Mouse (Mus musculus): Measurements from ENCODE around the gene Defa35. TPM values are rescaled to one million over a fixed set of nuclear protein-coding genes. Genes with fewer than 3 reads are reported as not detected.

The Defa35 gene
- not detected for polyA plus RNA-seq (2014; fragmentation: Illumina TruSeq; extraction: RNeasy Lipid Tissue Mini Kit (QIAGEN cat#74804); ENCODE audit: low read depth, low replicate concordance)

DNA sequence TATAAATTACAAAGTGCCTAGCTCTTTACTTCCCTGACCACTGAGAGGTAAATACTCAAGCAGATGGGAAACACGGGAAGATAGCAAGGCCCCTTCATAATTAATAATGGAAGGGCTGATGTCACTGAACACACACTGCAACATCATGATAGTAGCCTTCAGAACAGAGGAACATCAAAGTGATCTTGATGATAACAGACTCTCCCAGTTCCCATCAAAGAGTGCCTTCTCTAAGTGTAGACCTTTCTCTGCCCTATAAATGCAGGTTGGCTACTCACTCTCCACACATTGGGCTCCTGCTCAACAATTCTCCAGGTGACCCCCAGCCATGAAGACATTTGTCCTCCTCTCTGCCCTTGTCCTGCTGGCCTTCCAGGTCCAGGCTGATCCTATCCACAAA lies at the start of gene Defa35:
Gene Defa35, plus strand, starts transcription at position 301 of the 400 bp plus-strand sequence.

DNA sequence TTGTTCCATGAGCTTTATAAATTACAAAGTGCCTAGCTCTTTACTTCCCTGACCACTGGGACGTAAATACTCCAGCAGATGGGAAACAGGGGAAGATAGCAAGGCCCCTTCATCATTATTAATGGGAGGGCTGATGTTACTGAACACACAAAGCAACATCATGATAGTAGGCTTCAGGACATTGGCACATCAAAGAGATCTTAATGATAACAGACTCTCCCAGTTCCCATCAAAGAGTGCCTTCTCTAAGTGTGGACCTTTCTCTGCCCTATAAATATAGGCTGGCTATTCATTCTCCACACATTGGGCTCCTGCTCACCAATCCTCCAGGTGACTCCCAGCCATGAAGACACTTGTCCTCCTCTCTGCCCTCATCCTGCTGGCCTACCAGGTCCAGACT lies 39.6 kb upstream of the Defa35 start, which contains the start of gene Defa21:
Gene Defa21, plus strand, starts transcription at position 301 of the 400 bp plus-strand sequence.

DNA sequence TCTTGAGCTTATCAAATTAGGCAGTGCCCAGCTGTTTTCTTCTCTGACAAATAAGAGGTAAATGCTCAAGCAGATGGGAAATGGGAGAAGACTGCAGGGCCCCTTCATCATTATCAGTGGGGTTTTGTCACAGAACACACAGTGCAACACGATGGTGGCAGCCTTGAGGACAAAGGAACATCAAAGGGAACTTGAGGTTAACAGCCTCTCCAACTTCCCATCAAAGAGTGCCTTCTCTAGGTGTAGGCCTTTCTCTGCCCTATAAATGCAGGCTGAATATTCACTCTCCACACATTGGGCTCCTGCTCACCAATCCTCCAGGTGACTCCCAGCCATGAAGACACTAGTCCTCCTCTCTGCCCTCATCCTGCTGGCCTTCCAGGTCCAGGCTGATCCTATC lies 10.1 kb upstream of the Defa35 start, which contains the start of gene Defa23:
Gene Defa23, plus strand, starts transcription at position 301 of the 400 bp plus-strand sequence.

DNA sequence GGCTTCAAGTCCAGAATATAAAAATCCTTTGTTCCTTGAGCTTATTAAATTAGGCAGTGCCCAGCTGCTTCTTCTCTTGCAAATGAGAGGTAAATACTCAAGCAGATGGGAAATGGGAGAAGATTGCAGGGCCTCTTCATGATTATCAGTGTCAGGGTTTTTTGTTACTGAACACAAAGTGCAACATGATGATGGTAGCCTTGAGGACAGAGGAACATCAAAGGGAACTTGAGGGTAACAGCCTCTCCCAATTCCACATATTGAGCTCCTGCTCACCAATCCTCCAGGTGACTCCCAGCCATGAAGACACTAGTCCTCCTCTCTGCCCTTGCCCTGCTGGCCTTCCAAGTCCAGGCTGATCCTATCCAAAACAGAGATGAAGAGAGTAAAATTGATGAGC lies 19.3 kb downstream of the Defa35 start, which contains the start of gene Defa25:
Gene Defa25, plus strand, starts transcription at position 301 of the 400 bp plus-strand sequence.

DNA sequence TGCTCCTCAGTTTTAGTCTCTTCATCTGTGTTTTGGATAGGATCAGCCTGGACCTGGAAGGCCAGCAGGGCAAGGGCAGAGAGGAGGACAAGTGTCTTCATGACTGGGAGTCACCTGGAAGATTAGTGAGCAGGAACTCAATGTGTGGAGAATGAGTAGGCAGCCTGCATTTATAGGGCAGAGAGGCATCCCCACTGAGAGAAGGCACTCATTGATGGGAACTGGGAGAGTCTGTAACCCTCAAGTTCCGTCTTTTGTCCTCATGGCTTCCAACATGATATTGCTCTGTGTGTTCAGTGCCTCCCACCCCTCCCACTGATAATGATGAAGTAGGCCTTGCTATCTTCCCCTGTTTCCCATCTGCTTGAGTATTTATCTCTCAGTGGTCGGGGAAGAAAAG lies 31.1 kb downstream of the Defa35 start, which contains the start of gene Gm14851:
Gene Gm14851, minus strand, starts transcription at position 101 of the 400 bp plus-strand sequence.

Other genes starting within 250 kb of the Defa35 start
- not detected for gene Defb33, start 172.4 kb upstream of the Defa35 start, polyA plus RNA-seq (2014; fragmentation: Illumina TruSeq; extraction: RNeasy Lipid Tissue Mini Kit (QIAGEN cat#74804); ENCODE audit: low read depth, low replicate concordance)
- not detected for gene Gm15056, start 162.4 kb upstream of the Defa35 start, polyA plus RNA-seq (2014; fragmentation: Illumina TruSeq; extraction: RNeasy Lipid Tissue Mini Kit (QIAGEN cat#74804); ENCODE audit: low read depth, low replicate concordance)
- not detected for gene Gm6040, start 143.0 kb upstream of the Defa35 start, polyA plus RNA-seq (2014; fragmentation: Illumina TruSeq; extraction: RNeasy Lipid Tissue Mini Kit (QIAGEN cat#74804); ENCODE audit: low read depth, low replicate concordance)
- gene AY761185, start 120.3 kb upstream of the Defa35 start, polyA plus RNA-seq (2014; fragmentation: Illumina TruSeq; extraction: RNeasy Lipid Tissue Mini Kit (QIAGEN cat#74804); ENCODE audit: low read depth, low replicate concordance): not detected
- gene Defa21, start 39.5 kb upstream of the Defa35 start, polyA plus RNA-seq (2014; fragmentation: Illumina TruSeq; extraction: RNeasy Lipid Tissue Mini Kit (QIAGEN cat#74804); ENCODE audit: low read depth, low replicate concordance): not detected
- gene Defa23, start 10.0 kb upstream of the Defa35 start, polyA plus RNA-seq (2014; fragmentation: Illumina TruSeq; extraction: RNeasy Lipid Tissue Mini Kit (QIAGEN cat#74804); ENCODE audit: low read depth, low replicate concordance): not detected
- gene Defa25, start 19.4 kb downstream of the Defa35 start, polyA plus RNA-seq (2014; fragmentation: Illumina TruSeq; extraction: RNeasy Lipid Tissue Mini Kit (QIAGEN cat#74804); ENCODE audit: low read depth, low replicate concordance): not detected
- gene Gm14851, start 31.0 kb downstream of the Defa35 start, polyA plus RNA-seq (2014; fragmentation: Illumina TruSeq; extraction: RNeasy Lipid Tissue Mini Kit (QIAGEN cat#74804); ENCODE audit: low read depth, low replicate concordance): not detected
- not detected for gene Defa30, start 69.6 kb downstream of the Defa35 start, polyA plus RNA-seq (2014; fragmentation: Illumina TruSeq; extraction: RNeasy Lipid Tissue Mini Kit (QIAGEN cat#74804); ENCODE audit: low read depth, low replicate concordance)
- not detected for gene Defa22, start 97.2 kb downstream of the Defa35 start, polyA plus RNA-seq (2014; fragmentation: Illumina TruSeq; extraction: RNeasy Lipid Tissue Mini Kit (QIAGEN cat#74804); ENCODE audit: low read depth, low replicate concordance)
- not detected for gene Defa31, start 126.6 kb downstream of the Defa35 start, polyA plus RNA-seq (2014; fragmentation: Illumina TruSeq; extraction: RNeasy Lipid Tissue Mini Kit (QIAGEN cat#74804); ENCODE audit: low read depth, low replicate concordance)
- gene Gm15293, start 136.5 kb downstream of the Defa35 start, polyA plus RNA-seq (2014; fragmentation: Illumina TruSeq; extraction: RNeasy Lipid Tissue Mini Kit (QIAGEN cat#74804); ENCODE audit: low read depth, low replicate concordance): not detected
- not detected for gene Gm15292, start 184.7 kb downstream of the Defa35 start, polyA plus RNA-seq (2014; fragmentation: Illumina TruSeq; extraction: RNeasy Lipid Tissue Mini Kit (QIAGEN cat#74804); ENCODE audit: low read depth, low replicate concordance)

Data from adrenal gland, adult 10 weeks (tissue).